Mouse (Mus musculus) mouse trophoblast stem cell (cell line): ENCODE measurements around the gene Gm42372.

Experiments used
- in situ Hi-C, 2 experiments: fragments of 300-500 bp; cut with MseI, MboI; formaldehyde crosslinking; loops; 2 replicates in 1 of 2; 3 replicates in 1 of 2; pipeline ENCODE4 v1.15.1; 2025

Gm42372 gene

GRCm38 (mm10) chr7:16982859-16983568 lies at the start of gene Gm42372:
Gm42372 (plus strand) TSS chr7:16983086.
- in situ Hi-C loops, result no loop called here

DNA sequence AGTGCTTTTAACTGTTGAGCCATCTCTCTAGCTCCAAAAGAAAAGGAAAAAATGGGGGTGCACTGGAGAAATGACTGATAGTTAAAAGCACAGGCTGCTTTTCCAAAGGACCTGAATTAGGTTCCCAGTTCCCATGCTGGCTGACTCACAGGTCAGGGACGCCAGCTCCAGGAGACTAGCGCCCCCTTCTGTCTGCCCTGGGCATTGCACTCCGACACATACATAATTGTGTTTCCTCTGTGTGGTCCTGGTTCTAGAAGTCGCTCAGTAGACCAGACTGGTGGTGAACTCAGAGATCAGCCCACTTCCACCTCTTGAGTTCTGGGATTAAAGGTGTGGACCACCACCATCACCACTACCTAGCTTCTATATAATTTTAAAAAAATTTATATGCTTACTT lies 45.6 kb upstream of the Gm42372 start:
- in situ Hi-C loops, result loop anchor here in 1 of 2 experiments (10.0 kb wide), 1 partner anchor 57 kb away; the partner anchor contains the start of gene Ccdc8

DNA sequence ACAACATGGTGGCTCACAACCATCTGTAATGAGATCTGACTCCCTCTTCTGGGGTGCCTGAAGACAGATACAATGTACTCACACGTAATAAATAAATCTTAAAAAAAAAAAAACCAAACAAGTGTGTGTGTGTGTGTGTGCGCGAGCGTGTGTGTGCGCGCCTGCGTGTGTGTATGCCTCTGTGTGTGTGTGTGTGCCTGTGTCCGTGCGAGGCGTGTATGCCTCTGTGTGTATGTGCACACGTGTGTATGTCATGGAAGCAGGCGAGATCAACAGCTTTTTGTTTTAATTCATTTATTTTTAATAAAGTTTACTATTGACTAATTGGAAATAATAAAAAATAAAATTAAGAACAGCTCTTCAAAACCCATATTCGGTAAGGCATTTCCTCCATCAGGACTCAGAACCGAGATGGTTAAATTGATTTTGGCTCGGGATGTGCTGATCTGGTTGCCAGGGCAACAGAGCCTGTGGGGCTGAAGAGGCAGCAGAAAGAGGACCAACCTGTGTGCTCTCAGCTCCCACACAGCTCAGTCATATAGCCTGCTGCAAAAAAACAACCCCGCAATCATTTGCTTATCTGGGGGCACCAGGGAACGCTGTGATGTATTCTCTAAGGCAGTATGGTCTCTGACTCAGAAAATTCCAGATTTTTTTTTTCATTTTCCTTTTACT lies 44.6 kb upstream of the Gm42372 start:
- in situ Hi-C loops, result loop anchor here in 1 of 2 experiments (10.0 kb wide), 1 partner anchor 57 kb away; the partner anchor contains the start of gene Ccdc8

GRCm38 (mm10) chr7:16940292-16940691 lies 42.6 kb upstream of the Gm42372 start:
- in situ Hi-C loops, result loop anchor here in 1 of 2 experiments (10.0 kb wide), 1 partner anchor 125 kb away; the partner anchor contains the start of gene Hif3a

- in situ Hi-C loops, result loop anchor here in 1 of 2 experiments (10.0 kb wide), 1 partner anchor 122 kb away; the partner anchor contains the start of gene Hif3a
Measured at GRCm38 (mm10) chr7:16942861-16943260, 40.0 kb upstream of the Gm42372 start.

- in situ Hi-C loops, result loop anchor here in 1 of 2 experiments (10.0 kb wide), 1 partner anchor 121 kb away; the partner anchor contains the start of gene Hif3a
Measured at GRCm38 (mm10) chr7:16944061-16944807, 38.7 kb upstream of the Gm42372 start, which contains the start of gene Pnmal2. Pnmal2 (plus strand) TSS chr7:16944682.

GRCm38 (mm10) chr7:16944808-16945315 lies 38.0 kb upstream of the Gm42372 start:
- in situ Hi-C loops, result loop anchor here in 1 of 2 experiments (10.0 kb wide), 1 partner anchor 120 kb away; the partner anchor contains the start of gene Hif3a

DNA sequence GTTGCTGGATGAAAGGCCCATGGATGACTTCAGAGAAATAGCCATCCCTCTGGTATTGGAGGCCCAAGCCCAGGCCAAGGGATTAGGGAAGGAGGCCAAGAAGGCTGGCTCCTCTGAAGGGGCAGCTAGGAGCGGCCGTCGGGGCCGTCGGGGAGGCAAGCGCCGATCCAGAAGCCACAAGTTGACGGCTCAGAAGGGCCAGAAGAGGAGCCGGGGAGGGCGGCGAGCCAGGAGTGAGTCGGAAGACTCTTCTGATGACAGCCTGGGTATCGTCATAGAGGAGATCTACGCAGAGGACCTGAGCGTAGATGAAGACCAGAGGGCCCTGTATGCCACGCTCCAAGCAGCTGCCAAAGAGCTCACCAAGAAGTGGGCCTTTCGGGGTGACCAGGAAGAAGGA lies 37.5 kb upstream of the Gm42372 start:
- in situ Hi-C loops, result loop anchor here in 1 of 2 experiments (10.0 kb wide), 1 partner anchor 119 kb away; the partner anchor contains the start of gene Hif3a

GRCm38 (mm10) chr7:16946441-16947348 lies 36.2 kb upstream of the Gm42372 start:
- in situ Hi-C loops, result loop anchor here in 1 of 2 experiments (10.0 kb wide), 1 partner anchor 118 kb away; the partner anchor contains the start of gene Hif3a

GRCm38 (mm10) chr7:16947349-16947895 lies 35.5 kb upstream of the Gm42372 start:
- in situ Hi-C loops, result loop anchor here in 1 of 2 experiments (10.0 kb wide), 1 partner anchor 117 kb away; the partner anchor contains the start of gene Hif3a

DNA sequence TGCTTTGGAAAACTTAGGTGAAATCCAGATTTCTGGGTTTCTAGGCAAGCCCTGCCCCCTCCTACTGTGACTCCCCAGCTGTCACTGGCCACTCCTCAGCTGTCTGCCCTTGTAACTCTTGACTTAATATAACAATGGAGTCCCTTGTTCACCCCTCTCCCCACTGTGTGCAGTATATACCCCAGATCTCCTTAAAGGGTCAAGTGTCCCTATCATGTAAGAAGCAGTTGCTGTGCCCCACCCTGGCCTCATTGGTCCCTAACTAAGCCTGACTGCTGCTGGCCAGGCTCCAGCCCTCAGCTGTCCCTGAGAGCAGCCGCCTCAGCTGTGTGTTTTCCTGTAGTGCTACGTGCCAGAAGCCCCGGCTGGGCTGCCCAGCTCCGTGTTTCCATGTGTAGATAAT lies 34.9 kb upstream of the Gm42372 start:
- in situ Hi-C loops, result loop anchor here in 1 of 2 experiments (10.0 kb wide), 1 partner anchor 117 kb away; the partner anchor contains the start of gene Hif3a

GRCm38 (mm10) chr7:16948923-16949458 lies 33.9 kb upstream of the Gm42372 start:
- in situ Hi-C loops, result loop anchor here in 1 of 2 experiments (10.0 kb wide), 1 partner anchor 116 kb away; the partner anchor contains the start of gene Hif3a

GRCm38 (mm10) chr7:16949908-16950841 lies 32.7 kb upstream of the Gm42372 start:
- in situ Hi-C loops, result loop anchor here (5.0 to 10.0 kb wide), 3 partner anchors 47 to 117 kb away; partner anchors contain the start of gene Hif3a (in 1 of the 2)

DNA sequence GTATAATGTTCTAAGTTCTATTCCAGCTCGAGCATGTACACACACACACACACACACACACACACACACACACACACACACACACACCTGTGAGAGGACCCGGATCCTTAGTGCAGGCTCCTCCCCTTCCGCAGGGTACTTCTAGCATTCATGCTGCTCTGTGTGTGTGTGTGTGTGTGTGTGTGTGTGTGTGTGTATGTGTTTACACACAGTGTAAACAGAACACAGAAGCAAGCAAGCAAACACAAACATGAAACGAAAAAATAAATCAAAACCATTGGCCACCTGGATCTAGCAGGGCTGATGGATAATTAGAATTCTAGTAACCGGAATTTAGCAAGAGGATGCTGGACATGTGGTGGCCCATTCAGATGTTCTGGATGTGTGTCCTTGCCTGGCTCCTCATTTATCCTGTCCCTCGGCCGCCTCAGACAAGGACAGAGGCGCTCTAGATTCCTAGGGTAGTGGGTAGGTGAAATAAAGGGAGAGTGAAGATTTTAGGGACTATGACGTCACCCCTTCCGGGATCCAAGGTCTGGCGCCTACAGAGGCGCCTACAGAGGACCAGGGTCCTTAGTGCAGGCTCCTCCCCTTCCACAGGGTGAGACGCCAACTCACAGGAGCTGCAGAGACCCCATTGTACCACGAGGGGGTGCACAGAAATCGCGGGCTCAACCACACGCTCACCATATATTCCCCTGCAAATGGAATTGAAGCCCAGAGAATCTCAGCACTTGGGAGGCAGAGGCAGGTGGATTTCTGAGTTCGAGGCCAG lies 31.8 kb upstream of the Gm42372 start:
- in situ Hi-C loops, result loop anchor here (5.0 kb wide), 2 partner anchors 46 to 116 kb away; no protein-coding TSS in a partner anchor

- in situ Hi-C loops, result loop anchor here (5.0 kb wide), 2 partner anchors 44 to 114 kb away; no protein-coding TSS in a partner anchor
Measured at GRCm38 (mm10) chr7:16953776-16954175, 29.1 kb upstream of the Gm42372 start.

DNA sequence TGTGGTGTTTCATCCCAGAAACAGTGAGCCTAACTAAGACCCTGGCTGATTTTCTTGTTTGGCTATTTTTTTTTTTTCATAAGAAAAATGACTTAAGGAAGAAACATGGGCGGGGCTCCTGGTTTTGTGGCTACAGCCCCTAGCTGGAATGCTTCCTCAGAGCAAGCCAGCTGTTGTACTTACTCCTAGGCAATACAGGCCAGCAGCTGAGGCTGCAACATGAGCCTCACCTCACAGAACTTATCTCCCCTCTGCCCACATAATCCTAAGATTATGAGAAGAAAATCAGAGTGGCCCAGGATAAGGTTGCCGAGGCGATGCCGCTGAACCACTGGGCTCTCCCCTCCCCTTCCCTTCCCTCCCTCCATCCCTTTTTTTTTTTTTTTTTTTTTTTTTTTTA lies 27.2 kb upstream of the Gm42372 start:
- in situ Hi-C loops, result no loop called here
